Mouse (Mus musculus): Measurements from ENCODE around the gene Myadm.

- TF ChIP-seq POLR2A (IDR thresholded peaks at IDR 0.05; ENCODE audit: borderline replicate concordance, extremely low read depth, low read depth, low read length) = no peak
- no peak for TF ChIP-seq CTCF (IDR thresholded peaks at IDR 0.05; ENCODE audit: insufficient read depth, low read length)
Observed at GRCm38 (mm10) chr7:3332224-3332615, 43.3 kb downstream of the Myadm start.
